ENCODE assay signal across 8 mouse cellular contexts in the genomic region with DNA sequence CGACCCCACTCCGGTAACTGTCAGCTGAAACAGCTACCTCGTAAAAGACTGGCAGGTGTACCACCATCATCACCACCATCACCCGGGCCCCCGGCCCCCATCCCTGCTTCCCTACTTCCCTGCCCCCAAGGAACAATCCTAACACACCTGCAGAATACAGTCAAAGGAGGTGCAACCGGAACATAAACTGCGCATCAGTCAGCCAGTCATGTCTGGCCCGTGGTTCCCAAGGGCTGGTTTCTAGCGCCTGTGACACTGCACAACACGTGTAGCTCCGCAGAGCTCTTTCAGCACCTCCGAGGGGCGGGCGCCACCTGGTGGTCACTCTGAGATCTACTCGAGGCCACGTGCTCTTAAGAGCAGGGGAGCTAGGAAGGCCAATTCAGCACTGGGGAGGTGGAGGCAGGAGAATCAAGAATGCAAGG. TPM values are rescaled to one million over a fixed set of nuclear protein-coding genes. Genes with fewer than 3 reads are reported as not detected.
A peak's percentile ranks its signal among the peaks of the same experiment; 100 is the strongest.
DNase-seq lines count a peak whose midpoint lies in the region; ATAC-seq lines count a peak whose summit lies in the region.

No protein-coding gene starts in this region.

- peak; percentile 83 for DNase-seq in Muller cell, postnatal 12 days (ENCODE audit: inconsistent ontology term)
- peak; percentile 69 for DNase-seq in cerebellum, adult 9-11 months
- DNase-seq in frontal cortex, postnatal 14 days (ENCODE audit: low spot score in 2 of 2): peak; percentile 58 to 80
- DNase-seq in left cerebral cortex, adult 11 months (ENCODE audit: low spot score): peak; percentile 73
- DNase-seq in lung, postnatal 4 days: peak; percentile 81 to 89
- peak; percentile 66 for DNase-seq in retina, postnatal 7 days (ENCODE audit: low read depth, low spot score)
- peak; percentile 78 for DNase-seq in urinary bladder, adult 2 months (ENCODE audit: low spot score)

- no peaks in the 10 kb centered on the region for H3K36me3 ChIP-seq in hindbrain, embryonic 16.5 days (ENCODE audit: control insufficient read depth, insufficient read depth, low read length)

- H3K4me1 ChIP-seq in hindbrain, embryonic 16.5 days (ENCODE audit: control insufficient read depth, insufficient read depth, low read depth, low read length): peaks cover 8% of the 10 kb centered on the region; the same call in 1 of the 2 replicates

- ATAC-seq in hindbrain, embryonic 16.5 days: peak; percentile 74

- H3K27ac ChIP-seq in hindbrain, embryonic 16.5 days (ENCODE audit: low read depth, low read length): no peak overlapping the region

- no peaks in the 10 kb centered on the region for H3K27me3 ChIP-seq in hindbrain, embryonic 16.5 days (replicated peaks; ENCODE audit: control insufficient read depth, insufficient read depth, low read length)

- WGBS in hindbrain, embryonic 16.5 days: 29% methylated on average over 16 of the region's 16 CpGs

- H3K4me2 ChIP-seq in hindbrain, embryonic 16.5 days (ENCODE audit: low read length): no peak overlapping the region

- no peak overlapping the region for H3K4me3 ChIP-seq in hindbrain, embryonic 16.5 days (ENCODE audit: low read length)

- H3K9me3 ChIP-seq in hindbrain, embryonic 16.5 days (ENCODE audit: control insufficient read depth, low read length): no peaks in the 10 kb centered on the region

- H3K9ac ChIP-seq in hindbrain, embryonic 16.5 days (ENCODE audit: low read depth, low read length): no peak overlapping the region

RNA-seq across cellular contexts. Expression of a gene that starts 2.6 kb away (rescaled TPM):
- polyA plus RNA-seq in hindbrain, embryonic 16.5 days (2015; fragmentation: Nextera tagmentation; extraction: Ambion mirVana): 124 and 141 TPM in 2 replicates
- 28.1 and 33.5 TPM in 2 replicates for polyA plus RNA-seq in urinary bladder, adult 2 months (2012; rRNA removed)
